Mouse (Mus musculus) left cerebral cortex, adult 8-10 months (tissue): ENCODE data around the gene Kxd1. TPM values are rescaled to one million over a fixed set of nuclear protein-coding genes. Genes with fewer than 3 reads are reported as not detected.
A peak's percentile ranks its signal among the peaks of the same experiment; 100 is the strongest.

Experiments
- DNase-seq, 2 experiments: peaks; one replicate each; pipeline ENCODE4 v3.0.0; 2022; ENCODE audit warnings: low spot score in 2 of 2
- total RNA-seq, 4 experiments: library from RNA; stranded (reverse); gene quantifications; 2 replicates each; pipeline ENCODE4 v1.2.4; 2022

Gene Kxd1
- 10 to 100 TPM; 43.0 to 52.5 (median 47.1) TPM for total RNA-seq

DNA sequence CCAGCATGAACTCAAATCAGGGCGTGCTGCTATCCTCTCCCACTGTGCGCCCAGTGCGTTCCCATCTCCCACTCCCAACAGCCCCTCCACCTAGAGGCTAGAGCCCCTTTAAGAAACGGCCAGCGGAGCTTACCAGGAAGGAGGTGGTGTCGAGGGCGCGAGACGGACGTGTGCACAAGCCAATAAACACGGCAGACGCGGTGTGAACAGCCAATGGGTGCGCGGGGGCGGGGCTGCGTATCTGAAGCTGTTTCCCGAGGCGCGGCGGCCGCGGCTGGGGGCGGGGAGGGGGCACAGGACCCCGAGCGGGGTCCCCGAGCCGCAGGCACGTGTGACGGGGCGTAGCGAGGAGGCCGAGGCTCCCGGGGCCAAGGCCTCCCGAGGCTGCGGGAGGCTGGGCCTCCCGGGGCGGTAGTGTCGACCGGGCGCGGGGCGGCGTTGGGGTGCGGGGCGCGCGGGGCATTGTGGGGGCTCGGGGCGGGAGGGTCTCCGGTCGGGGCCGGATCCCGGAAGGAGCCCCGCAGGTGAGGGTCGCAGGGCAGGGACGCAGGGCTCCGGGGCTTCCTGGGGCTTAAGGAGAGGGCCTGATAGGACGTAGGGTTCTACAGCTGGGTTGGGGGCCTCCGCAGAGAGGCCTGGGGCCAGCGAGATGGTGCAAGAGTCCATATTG lies at the start of gene Kxd1, which contains the start of gene Fkbp8:
Gene Kxd1, minus strand, starts transcription at position 445 of the 670 bp plus-strand sequence.
Gene Fkbp8, plus strand, starts transcription at position 213 of the 670 bp plus-strand sequence.
- DNase-seq = peak; percentile 97 to 99

- no peak for DNase-seq
Observed at GRCm38 (mm10) chr8:70577207-70577606, 49.5 kb upstream of the Kxd1 start.

- no peak for DNase-seq
Observed at GRCm38 (mm10) chr8:70574915-70575314, 47.2 kb upstream of the Kxd1 start.

DNA sequence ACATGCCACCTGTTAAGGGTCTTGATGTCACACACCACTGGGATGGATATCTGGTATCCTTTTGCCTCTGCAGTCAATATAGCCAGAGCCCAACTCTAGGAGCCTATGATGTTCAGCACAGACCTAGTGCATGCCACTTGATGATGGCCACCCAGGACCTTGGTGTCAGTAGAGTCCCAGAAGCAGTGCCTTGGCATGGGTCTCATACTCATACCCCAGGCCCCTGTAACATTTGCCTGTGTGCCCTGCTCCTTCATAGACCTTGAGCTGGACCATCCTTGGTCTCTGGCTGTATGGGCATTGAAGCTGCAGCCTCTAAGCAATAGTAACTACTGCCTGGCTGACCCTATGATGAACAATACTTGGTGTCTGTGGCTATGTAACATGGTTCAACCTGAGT lies 46.5 kb upstream of the Kxd1 start:
- DNase-seq = no peak

GRCm38 (mm10) chr8:70570990-70571389 lies 43.2 kb upstream of the Kxd1 start:
- DNase-seq = no peak

GRCm38 (mm10) chr8:70570360-70570759 lies 42.6 kb upstream of the Kxd1 start:
- no peak for DNase-seq

DNA sequence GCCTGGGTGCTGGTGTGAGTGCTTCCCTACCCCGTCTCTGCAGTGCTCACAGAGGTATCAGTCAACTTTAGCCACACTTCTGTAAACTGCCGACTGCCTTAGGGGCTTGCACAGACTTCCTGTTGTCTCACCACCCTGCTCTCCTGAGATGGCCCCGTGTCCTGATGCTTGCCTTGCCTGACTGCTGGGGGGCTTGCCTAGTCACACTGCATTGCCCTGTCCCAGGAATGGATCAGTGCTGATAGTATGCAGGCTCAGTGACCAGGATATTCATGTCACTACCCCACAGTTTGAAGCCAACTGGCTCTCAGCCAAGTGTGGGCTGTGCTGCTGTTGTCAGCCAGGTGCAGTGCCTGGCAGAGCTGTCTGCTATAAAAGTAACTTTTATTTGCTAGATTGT lies 37.8 kb upstream of the Kxd1 start:
- DNase-seq = no peak

DNA sequence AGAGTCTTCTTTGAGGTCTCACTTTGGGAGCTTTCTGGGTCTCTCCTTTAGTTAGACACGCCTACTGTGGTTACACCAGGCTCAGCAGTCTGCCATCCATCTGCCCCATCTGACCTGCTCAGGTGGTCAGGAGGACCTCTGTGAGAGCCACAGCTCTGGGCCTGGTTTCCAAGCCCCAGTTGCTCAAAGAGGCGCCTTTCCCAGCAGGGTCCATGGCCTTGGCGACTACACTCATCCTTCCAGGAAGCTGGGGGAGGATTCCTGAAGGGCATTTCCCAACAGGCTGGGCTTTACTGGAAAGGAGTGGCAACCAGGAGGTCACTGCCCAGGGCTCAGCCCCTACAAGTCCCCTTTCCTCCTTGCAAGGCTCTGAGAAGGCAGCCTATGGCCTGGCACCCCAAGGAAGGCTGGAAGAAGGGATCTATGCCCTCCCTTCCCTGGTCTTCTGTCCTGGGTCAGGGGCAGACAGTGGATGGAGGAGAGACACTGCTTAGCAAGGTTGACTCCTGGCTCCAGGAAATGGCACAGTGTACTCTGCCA lies 37.0 kb upstream of the Kxd1 start:
- DNase-seq = no peak

DNA sequence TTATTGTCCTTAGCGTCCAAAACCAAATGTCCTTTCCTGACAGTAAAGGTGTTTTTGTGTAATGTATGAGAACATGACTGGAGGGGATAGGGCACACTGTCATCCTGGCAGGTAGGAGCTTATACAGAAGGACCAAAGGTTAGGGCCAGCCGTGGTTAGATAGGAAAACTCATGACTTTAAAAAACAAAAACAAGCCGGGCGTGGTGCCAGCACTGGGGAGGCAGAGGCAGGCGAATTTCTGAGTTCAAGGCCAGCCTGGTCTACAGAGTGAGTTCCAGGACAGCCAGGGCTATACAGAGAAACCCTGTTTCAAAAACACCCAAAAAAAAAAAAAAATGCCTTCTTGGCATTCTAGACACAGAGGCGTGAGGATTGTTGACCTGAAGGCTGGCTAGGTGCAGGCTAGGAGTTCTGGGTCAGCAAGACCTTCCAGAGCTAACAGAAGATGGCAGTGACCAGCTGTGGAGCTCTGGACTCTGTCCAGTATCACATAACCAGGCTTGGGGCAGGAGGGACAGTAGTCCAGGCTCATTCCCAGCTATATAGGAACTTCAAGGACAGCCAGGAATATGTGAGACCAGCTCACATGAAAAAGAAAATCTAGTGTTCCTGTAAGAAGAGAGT lies 36.1 kb upstream of the Kxd1 start:
- DNase-seq = no peak

- no peak for DNase-seq
Observed at GRCm38 (mm10) chr8:70562802-70563201, 35.0 kb upstream of the Kxd1 start.

DNA sequence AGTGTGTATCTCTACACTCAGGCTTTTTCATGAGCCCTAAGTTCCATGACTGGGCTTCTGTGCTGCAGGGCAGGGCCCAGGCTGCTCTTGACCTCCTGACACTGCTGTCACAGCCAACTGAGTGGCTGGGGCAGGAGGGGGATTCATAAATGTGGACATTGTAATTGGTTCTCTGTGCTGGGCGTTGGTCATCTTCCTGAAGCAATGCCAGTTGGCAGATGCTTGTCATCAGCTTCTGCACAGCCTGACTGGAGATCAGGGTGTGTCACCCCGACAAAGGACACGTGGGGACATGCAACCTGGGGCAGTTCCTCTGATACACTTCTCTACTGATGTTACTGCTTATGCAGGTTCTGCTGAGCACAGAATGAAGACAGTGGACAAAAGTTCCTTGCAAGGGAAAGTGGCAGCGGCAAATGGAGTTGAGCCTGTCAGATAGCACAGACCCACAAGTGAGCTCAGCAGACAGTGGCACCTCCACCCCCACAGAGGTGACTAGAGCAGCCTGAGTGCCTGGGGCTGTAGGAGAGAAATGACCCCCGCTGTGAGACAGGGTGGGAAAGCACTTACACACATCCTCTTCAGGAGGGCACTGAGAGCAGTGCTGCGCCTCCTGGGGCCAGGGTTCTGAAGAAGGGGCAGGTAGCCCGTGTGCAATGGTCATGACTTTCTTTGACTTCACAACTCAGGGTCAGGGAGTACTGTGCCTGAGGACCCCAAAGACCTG lies 34.2 kb upstream of the Kxd1 start:
- DNase-seq = peak in 1 of 2 experiments; percentile 59

DNA sequence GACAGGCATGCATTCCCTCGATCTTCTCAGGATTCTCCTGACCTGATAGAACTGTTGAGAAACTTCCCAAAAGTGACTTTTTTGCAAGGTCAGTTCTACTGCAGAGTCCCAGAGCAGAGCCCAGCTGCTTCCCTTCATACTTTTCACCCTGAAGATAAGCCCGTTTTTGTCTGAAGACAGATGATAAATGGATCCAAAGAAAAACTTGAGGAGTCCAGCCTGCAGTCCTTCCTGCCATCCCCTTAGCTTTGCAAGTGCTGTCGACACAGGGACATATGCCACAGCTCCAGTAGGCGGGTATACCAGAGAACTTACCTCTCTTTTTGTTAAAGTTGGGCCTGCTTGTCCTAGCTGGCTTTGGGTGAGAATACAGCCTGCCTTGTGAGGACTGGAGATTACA lies 33.6 kb upstream of the Kxd1 start:
- no peak for DNase-seq

DNA sequence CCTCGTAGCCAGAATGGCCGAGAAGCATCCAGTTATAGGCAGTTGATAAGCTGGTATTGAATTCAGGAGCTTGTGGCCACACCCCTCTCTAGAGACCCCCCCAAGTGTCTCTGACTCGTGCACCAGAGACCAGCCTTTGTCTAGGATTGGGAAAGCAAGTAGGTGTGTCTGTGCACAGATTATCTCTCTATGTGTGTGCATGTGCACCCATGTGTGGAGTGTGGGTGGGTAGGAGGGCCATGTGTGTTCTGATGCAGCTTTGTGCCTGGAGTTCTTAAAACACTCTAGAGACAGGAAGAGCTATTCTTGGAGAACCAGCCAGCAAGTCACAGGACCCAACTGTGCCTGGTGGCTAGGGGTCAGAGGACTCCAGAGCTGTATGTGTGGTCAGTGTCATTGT lies 32.8 kb upstream of the Kxd1 start:
- DNase-seq = no peak

DNA sequence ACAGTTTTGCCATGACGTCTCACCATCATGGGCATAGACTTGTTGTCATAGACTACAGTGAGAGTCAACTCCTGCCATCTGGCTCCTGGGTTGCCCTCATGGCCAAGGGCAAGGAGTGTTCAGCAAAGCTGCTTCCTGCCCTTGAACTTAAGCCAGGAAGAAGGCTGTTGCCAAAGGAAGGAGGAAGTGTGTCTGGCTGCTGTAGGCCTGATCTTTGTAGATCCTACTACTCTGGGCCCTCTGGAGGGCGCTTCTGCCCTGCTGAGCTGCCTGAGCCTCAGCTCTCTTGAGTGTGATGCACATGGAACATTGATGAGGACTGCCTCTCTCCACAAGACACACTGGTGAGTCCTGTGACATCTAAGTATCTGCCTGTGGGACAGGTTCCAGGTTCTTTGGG lies 32.3 kb upstream of the Kxd1 start:
- no peak for DNase-seq

GRCm38 (mm10) chr8:70558983-70559382 lies 31.2 kb upstream of the Kxd1 start:
- no peak for DNase-seq

DNA sequence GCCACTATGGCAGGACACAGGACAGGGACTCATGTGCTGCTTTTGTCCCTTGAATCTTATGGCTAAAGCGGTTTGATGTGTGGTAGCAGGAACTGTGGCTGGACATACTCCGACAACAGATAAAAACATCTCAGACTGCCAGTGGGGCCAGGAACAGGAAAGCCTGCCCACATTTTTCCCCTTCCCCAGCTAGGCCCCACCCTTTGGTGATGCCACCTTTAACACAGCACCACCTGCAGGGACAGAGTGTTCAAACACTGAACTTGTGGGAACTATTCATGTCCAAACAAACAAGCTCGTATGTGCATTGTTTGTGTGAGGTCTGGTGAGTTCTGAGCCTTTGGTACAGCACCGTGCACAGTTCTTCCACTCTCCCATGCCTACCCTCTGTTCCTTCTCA lies 30.6 kb upstream of the Kxd1 start:
- no peak for DNase-seq

DNA sequence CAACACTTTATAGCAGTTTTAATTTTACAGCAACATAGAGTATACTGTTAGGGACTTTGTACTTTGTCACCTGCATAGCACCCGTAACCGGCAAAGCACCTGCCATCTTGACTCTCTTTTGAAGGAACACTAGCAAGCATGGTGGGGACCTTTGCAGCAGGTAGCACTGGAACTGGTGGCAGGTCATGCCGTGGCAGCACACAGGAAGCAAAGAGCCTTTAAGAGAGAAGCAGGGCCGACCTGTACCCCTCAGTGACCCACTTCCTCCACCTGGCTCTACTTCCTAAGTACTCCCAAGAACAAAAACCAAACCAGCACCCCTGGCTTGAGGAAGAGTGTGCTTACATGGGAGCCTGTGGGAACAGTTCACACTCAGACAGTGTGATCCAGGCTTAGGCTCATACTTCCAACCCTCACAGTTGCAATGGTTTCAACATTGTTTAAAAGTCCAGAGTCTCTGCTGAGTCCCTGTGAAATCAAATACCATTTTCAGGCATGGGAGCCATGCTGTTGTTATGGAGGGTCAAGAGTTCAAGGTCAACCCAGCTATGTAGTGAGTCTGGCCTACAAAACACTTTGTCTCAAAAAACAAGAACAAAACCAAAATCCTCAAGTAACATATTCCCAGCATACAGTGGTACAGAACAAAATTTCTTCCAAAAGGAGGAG lies 27.5 kb upstream of the Kxd1 start:
- no peak for DNase-seq

GRCm38 (mm10) chr8:70553740-70554139 lies 26.0 kb upstream of the Kxd1 start:
- no peak for DNase-seq

- no peak for DNase-seq
Observed at GRCm38 (mm10) chr8:70552836-70553235, 25.1 kb upstream of the Kxd1 start.

DNA sequence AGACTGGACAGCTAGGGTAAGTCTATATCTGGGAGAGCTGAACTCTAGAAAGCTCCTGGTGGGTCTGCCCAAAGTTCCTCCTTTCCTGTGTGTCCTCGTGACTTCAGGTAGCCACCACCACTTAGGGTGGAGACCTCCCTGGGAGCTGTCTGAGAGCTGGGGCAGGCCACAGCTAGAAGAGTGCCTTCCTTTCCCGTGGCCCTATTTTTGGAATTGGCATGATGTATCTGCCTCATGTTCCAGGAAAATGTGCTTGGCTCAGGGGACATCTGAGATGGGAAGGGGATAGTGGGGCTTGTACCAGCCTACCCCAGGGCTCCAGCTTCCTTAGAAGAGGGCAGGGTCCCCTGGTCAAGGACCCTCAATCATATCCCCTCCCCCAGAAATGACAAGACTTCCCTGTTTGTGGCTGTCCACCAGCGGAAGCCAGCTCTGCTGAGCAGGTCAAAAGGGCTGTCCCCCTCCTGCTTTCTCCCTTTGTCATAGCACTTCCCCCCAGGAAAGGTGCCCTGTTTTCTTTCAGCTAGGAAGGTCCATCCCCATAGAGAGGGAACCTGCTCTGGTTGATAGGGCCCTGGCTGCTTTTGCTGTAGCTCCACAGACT lies 23.9 kb upstream of the Kxd1 start:
- no peak for DNase-seq
